Mouse (Mus musculus): ENCODE data around the gene Tmem132c.

The Tmem132c gene

DNA sequence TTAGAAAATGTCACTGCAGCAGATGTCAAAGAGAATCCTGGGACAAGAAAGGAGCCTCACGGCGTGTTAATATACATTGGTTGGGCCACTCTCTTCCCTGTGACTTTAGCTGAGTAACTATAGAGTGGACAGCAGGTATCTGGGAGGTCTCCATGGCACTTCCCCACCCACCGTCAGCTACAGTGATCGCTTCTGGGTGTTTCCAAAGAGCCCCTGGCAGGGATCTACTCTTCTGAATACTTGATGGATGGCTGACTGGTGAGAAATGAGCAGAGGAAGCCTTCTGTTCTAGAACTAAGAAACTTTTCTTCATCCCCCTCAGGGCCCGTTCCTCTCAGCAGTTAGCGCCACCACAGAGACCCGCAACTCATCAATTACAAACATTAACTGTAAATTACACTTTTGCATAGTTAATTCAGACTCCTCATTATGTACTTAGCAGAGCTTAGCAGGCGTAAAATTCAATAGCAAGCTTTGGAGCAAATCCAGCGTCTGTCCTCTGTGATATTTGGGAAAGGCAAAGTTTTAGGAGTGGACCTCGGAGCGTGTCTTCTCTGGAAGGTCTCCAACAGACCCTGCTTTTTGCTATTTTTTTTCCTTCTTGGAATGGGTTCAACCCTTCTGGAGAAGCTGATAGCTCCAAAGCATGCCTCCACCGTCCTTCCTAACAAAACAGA, 257.7 kb downstream of the Tmem132c start:
- no peak for DNase-seq

DNA sequence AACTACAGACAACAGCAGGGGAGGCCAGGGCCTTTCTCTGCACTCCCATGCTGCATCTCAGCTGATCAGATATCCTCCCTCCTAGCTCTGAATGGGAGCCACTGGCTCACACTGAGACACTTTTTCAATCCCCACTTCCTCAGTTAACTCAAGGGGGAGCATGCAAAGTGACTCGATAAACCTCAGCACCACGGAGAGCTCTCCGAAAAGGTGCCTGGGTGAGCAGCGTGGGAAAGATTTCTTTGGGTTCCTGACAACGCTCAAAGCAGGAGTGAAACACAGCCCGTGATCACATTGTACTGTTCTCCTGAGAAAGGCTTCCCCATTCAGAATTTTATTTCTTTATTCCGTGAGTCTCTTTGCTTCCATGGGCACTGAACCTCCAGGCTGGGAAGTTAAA, 261.2 kb downstream of the Tmem132c start:
- no peak for DNase-seq

DNA sequence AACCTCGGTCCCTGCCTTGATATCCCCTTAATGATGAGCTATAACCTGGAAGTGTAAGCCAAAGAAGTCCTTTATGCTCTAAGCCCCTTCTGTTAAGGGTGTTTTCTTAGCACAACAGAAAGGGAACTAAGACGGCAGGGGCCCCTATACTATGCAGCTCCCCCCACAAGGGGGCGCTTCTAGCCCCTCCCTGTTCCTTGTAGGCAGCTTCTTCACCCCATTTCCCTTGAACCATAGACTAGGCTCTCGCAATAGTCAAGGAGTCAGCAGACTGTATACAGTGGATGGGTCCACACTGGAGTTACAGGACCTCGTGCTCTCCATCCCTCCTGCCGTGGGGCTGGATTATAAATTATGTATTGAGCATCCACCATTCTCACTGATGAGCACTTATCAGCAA, 264.1 kb downstream of the Tmem132c start:
- DNase-seq: no peak

DNA sequence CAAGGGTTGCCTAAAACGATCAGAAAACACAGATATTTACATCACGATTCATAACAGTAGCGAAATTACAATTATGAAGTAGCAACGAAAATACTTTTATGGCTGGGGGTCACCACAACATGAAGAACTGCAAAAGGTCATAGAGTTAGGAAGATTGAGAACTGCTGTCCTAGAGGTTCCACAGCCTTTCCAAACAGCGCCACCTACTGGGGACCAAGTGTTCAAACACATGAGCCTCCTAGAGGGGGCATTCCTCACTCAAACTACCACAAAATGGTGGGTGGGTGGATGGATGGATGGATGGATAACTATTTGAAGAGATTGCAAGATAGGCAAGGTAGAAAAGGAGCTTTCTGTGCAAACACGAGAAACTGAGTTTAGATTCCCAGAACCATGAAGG, 270.0 kb downstream of the Tmem132c start:
- peak in 1 of 2 experiments; percentile 43 for DNase-seq

GRCm38 (mm10) chr5:127515960-127516359, 274.4 kb downstream of the Tmem132c start:
- DNase-seq: peak; percentile 59 to 64

DNA sequence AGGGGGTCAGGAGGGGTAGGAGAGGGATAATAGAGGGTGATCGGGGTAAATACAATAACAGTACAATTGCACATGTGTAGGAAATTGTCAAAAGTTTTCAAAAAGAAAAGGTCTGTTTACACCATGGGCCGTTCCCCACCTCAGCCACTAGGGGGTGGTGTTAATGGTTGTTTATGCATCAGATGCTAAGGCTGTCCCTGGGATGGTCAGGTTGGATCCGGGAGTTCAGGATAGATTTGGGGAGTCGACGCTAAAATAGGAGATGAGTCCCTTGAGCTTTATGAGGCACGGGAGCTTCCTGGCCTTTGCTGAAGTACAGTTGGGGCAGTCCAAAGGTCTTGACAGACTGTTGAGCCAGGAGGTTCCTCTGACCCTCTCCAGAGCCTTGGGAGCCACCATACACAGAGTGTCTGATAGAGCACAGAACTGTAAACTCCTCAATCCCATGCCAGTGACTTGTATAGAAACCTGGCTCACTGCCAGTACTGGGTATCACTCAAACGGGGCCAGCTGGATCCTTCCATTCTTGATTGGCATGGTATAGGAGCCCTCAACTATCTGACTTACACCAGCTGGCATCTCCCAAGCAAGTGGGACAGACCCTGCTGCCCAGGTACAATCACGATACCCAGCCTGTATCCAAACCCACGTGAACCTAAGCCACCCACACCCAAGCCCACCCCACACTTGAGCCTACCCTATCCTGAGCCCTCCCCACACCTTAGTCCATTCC, 281.3 kb downstream of the Tmem132c start:
- peak; percentile 54 to 55 for DNase-seq

- DNase-seq: no peak
Observed at GRCm38 (mm10) chr5:127527344-127527974, 285.9 kb downstream of the Tmem132c start.

DNA sequence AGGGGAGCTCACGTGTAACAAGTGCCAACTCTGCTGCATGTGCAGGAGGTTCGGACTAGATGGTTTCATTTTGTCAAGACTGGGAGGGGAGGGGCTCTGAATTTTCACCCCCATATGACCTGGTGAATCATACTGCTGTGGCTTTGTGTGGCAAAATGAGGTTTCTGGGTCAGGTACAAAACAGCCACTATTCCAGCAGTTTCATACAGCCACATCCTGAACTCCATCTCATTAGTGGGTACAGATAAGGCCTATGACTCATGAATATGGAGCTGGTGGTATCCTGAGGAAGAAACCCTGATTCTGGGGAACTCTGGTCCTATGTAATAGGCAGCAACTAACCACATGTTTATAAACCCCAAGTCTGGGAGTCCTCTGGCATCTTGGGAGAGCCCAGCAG, 295.9 kb downstream of the Tmem132c start:
- no peak for DNase-seq

- peak; percentile 88 to 89 for DNase-seq
Observed at GRCm38 (mm10) chr5:127546585-127546991, 305.0 kb downstream of the Tmem132c start.

DNA sequence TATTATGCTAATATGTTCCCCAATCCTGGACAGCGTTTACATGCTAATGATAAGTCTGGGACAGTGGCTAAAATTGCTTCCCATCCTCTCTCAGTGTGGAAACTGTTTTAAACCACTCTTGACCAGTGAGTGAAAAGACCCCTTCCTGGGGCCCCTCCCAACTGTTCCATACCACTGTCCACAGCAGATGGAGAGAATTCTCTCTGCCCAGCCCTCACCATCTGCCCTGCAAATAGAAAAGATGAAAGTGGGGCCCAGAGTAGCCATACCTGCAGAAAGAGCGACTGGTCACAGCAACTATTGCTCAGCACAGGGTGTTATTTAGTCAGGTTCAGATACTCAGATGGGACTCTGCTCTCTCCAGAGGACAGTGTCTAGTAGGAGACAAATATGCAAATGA, 306.5 kb downstream of the Tmem132c start:
- no peak for DNase-seq

DNA sequence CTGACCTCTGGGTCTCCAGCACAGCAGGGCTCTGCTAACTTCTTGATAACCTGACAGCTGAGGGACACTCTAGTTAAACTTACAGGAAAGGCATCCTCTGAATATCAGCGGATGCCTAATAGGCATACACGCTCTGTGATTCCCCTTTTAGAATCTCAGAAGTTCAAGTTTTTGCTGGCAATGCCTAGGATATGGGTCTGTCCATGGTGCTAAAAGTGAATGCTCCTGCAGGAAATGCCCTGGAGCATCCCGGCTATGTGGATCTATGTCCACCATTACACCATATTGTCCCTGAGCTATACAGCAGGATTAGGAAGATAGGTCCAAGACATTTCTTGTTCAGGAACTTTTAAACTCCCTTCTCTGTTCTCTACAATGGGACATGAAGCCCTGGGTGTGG, 319.5 kb downstream of the Tmem132c start:
- no peak for DNase-seq

- DNase-seq: no peak
Observed at GRCm38 (mm10) chr5:127567165-127567741, 325.6 kb downstream of the Tmem132c start.

- DNase-seq: peak; percentile 33 to 65
Observed at GRCm38 (mm10) chr5:127577419-127577818, 335.8 kb downstream of the Tmem132c start.

- peak; percentile 18 to 39 for DNase-seq
Observed at GRCm38 (mm10) chr5:127583658-127584057, 342.1 kb downstream of the Tmem132c start.

DNA sequence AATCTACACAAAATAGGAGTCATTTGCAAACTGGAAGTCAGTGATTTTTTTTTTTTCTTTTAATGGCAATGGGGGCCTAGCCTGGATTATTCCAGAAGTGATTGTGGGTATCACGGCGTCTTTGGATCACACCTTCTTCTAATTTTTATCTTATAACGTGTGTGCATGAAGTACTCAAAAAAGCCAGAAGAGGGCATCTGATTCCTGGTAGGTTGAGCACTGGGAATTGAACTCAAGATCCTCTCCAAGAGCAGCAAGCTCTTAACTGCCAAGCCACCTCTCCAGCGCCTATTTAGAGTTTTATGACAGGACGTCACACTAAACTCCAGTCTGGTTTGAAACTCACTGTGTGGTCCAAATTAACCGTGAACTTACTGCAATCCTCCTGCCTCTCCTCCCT, 346.2 kb downstream of the Tmem132c start:
- no peak for DNase-seq

GRCm38 (mm10) chr5:127592406-127592805, 350.8 kb downstream of the Tmem132c start:
- DNase-seq: no peak

GRCm38 (mm10) chr5:127592854-127593253, 351.2 kb downstream of the Tmem132c start:
- peak in 1 of 2 experiments; percentile 21 for DNase-seq

GRCm38 (mm10) chr5:127595676-127596075, 354.1 kb downstream of the Tmem132c start:
- no peak for DNase-seq

DNA sequence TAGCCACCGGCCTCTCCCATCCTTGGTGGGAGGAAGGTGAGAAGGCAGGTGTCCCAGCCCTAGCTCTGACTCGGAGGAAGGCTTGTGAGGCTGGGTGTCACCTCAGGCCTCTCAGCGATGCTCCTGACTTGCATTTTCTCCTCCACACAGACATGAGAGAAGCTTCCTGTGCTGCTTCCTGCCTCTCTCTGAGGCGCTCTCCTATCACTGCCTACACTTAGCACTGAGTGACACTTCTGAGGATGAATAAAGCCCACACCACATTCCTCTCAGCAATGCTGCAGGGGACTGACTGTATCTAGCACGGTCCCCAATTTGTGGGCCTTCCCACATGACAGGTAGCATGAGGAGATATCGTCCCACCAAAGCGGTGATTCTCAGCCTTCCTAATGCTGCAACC, 355.3 kb downstream of the Tmem132c start:
- DNase-seq: no peak

DNA sequence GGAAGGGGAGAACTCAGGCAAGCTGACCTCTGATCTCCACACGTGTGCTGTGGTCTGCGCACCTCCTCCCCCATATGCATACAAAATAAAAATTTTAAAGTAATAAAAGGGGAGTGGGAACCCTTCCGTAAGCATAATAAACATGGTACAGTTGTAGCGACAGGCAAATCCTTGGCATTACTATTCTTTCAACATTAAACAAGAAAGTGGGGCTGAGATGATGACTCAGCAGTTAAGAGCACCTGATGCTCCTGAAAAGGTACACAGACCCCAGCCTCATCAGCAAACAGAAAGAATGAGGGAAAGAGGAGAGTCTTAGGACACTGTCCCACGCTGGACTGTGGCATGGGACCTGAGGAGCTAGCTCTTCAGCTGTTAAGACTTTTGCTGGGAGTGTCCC, 361.4 kb downstream of the Tmem132c start:
- DNase-seq: no peak

DNA sequence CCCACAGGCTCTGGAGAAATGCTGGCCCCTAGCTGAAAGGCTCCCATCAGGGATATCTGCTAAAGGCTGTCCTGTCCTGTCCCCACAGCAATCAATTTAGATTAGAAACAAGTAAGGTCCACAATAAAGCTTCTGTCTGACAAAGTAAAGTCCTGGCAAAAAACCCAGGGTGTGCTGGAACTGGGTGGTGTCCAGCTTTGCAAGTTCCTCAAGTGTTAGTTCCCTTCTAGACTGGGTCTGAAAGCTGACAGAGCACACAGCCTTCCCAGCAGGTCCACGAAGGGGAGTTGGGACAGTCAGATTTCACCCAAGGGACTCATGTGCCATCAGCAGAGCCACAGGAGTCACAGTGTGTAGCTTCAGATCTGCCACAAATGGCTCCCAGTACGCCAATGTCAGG, 365.9 kb downstream of the Tmem132c start:
- no peak for DNase-seq

GRCm38 (mm10) chr5:127609191-127609714, 367.6 kb downstream of the Tmem132c start:
- no peak for DNase-seq

- peak; percentile 48 to 53 for DNase-seq
Observed at GRCm38 (mm10) chr5:127610787-127611509, 369.3 kb downstream of the Tmem132c start.

Measured in cerebellum, adult 18-20 months (tissue).